In the genomic region with DNA sequence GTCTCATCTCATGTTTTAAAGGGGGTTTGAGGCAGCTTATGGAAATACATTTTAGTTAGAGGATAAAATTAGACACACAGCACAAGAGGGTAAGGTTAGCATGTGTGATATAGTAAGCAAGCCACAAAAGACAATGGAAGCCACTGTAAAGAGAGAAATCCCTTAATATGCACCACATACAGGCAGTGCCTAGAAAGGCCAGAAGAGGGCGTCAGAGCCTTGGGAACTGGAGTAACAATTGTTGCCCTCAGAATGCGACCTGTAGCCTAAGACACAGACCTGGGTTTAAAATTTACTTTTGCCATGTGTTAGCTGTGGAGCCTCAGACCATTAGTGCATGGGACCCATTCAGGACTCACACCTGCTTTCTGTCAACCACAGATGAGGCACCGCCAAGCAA, we compare ENCODE assay signal across 9 mouse cellular contexts. TPM values are rescaled to one million over a fixed set of nuclear protein-coding genes. Genes with fewer than 3 reads are reported as not detected.
DNase-seq lines count a peak whose midpoint lies in the region; ATAC-seq and TF ChIP-seq lines count a peak whose summit lies in the region.
"Had no signal": no experiment of that assay in that cellular context is flagged by ENCODE, and none has a peak within 500 bp of the region (broad histone marks: within the 10 kb centered on the region; RNA-seq: fewer than 3 reads in every experiment).

No protein-coding gene starts in this region.

- DNase-seq in heart, adult 2 months: no peak
- peak; percentile 33 for DNase-seq in right cerebral cortex, postnatal 4 days
- DNase-seq in right cerebral cortex, adult 18-20 months: no peak
- peak; percentile 59 for DNase-seq in embryo, embryonic 10.5 days (ENCODE audit: low spot score)
- DNase-seq in retina, embryonic 14.5 days (ENCODE audit: low spot score): peak; percentile 50
- DNase-seq in forebrain, embryonic 14.5 days (ENCODE audit: low spot score): no peak
- DNase-seq in frontal cortex, postnatal 10 days (ENCODE audit: low spot score in 2 of 2): no peak

- peak; percentile 52 for TF ChIP-seq CTCF in heart, adult 2 months (IDR thresholded peaks at IDR 0.05)

- no peak for TF ChIP-seq EP300 in heart, adult 2 months (IDR thresholded peaks at IDR 0.05; ENCODE audit: insufficient read depth, low read depth, low read length)

- no peaks in the 10 kb centered on the region for H3K27me3 ChIP-seq in heart, adult 2 months (ENCODE audit: control insufficient read depth, insufficient read depth, low read length)
- no peaks in the 10 kb centered on the region for H3K27me3 ChIP-seq in heart, embryonic 12.5 days (replicated peaks)
- H3K27me3 ChIP-seq in forebrain, embryonic 14.5 days (replicated peaks; ENCODE audit: control insufficient read depth, insufficient read depth, low read length): no peaks in the 10 kb centered on the region
- H3K27me3 ChIP-seq: stomach, embryonic 15.5 days had no signal

- no peak overlapping the region for H3K4me2 ChIP-seq in heart, embryonic 12.5 days
- no peak overlapping the region for H3K4me2 ChIP-seq in forebrain, embryonic 14.5 days (ENCODE audit: low read length)
- H3K4me2 ChIP-seq: stomach, embryonic 15.5 days had no signal

- H3K9me3 ChIP-seq in heart, embryonic 12.5 days (replicated peaks): no peaks in the 10 kb centered on the region
- H3K9me3 ChIP-seq in forebrain, embryonic 14.5 days (replicated peaks; ENCODE audit: control insufficient read depth, low read length): no peaks in the 10 kb centered on the region
- H3K9me3 ChIP-seq: stomach, embryonic 15.5 days had no signal

- intact Hi-C loops in heart, adult 2 months (cut with DNase I): no loop called here

- no peaks in the 10 kb centered on the region for H3K79me2 ChIP-seq in heart, adult 2 months (replicated peaks; ENCODE audit: control insufficient read depth, insufficient read depth, low read length)

- no peak overlapping the region for H3K9ac ChIP-seq in heart, adult 2 months (ENCODE audit: low read depth, low read length)
- H3K9ac ChIP-seq in heart, embryonic 12.5 days: no peak overlapping the region
- no peak overlapping the region for H3K9ac ChIP-seq in forebrain, embryonic 14.5 days (ENCODE audit: low read length)
- H3K9ac ChIP-seq: stomach, embryonic 15.5 days had no signal

- no peak overlapping the region for H3K27ac ChIP-seq in heart, adult 2 months
- H3K27ac ChIP-seq in heart, embryonic 12.5 days (ENCODE audit: poor library complexity, severe bottlenecking): no peak overlapping the region
- no peak overlapping the region for H3K27ac ChIP-seq in forebrain, embryonic 14.5 days (ENCODE audit: low read depth, low read length)
- H3K27ac ChIP-seq: stomach, embryonic 15.5 days had no signal

- no peaks in the 10 kb centered on the region for H3K4me1 ChIP-seq in heart, adult 2 months (ENCODE audit: control insufficient read depth, insufficient read depth, low read length)
- peaks cover 10% of the 10 kb centered on the region; the same call in 1 of the 2 replicates for H3K4me1 ChIP-seq in heart, embryonic 12.5 days (replicated peaks)
- no peaks in the 10 kb centered on the region for H3K4me1 ChIP-seq in forebrain, embryonic 14.5 days (ENCODE audit: control insufficient read depth, insufficient read depth, low read length)
- H3K4me1 ChIP-seq: stomach, embryonic 15.5 days had no signal

- no peaks in the 10 kb centered on the region for H3K36me3 ChIP-seq in heart, adult 2 months (ENCODE audit: control insufficient read depth, insufficient read depth, low read length)
- H3K36me3 ChIP-seq in heart, embryonic 12.5 days: no peaks in the 10 kb centered on the region
- no peaks in the 10 kb centered on the region for H3K36me3 ChIP-seq in forebrain, embryonic 14.5 days (ENCODE audit: control insufficient read depth, insufficient read depth, low read length)
- H3K36me3 ChIP-seq: stomach, embryonic 15.5 days had no signal

- TF ChIP-seq POLR2A in heart, adult 2 months (IDR thresholded peaks at IDR 0.05; ENCODE audit: insufficient read depth, low read depth, low read length): no peak

- ATAC-seq in heart, embryonic 12.5 days (ENCODE audit: insufficient number of reproducible peaks, low FRiP score): no peak
- no peak for ATAC-seq in forebrain, embryonic 14.5 days

- 45% methylated on average over 3 of the region's 3 CpGs for WGBS in heart, adult 2 months
- WGBS in heart, embryonic 12.5 days: 32% methylated on average over 3 of the region's 3 CpGs
- WGBS in forebrain, embryonic 14.5 days: 40% methylated on average over 3 of the region's 3 CpGs

- no peak overlapping the region for H3K4me3 ChIP-seq in heart, adult 2 months
- no peak overlapping the region for H3K4me3 ChIP-seq in heart, embryonic 12.5 days
- H3K4me3 ChIP-seq in forebrain, embryonic 14.5 days (ENCODE audit: low read depth, low read length): no peak overlapping the region
- H3K4me3 ChIP-seq: stomach, embryonic 15.5 days had no signal

RNA-seq across cellular contexts. Expression of a gene that starts 54.2 kb away (rescaled TPM):
- total RNA-seq in heart, adult 2 months (2021): 1 to 10 TPM; 3.6 to 3.8 TPM
- 1.9 and 2.3 TPM in 2 replicates for polyA plus RNA-seq in heart, adult 2 months (2012; rRNA removed)
- polyA plus RNA-seq in heart, embryonic 12.5 days (2016; fragmentation: Nextera tagmentation; extraction: Ambion mirVana): 14.0 and 18.0 TPM in 2 replicates
- polyA plus RNA-seq in forebrain, embryonic 14.5 days (2014; fragmentation: Nextera tagmentation; extraction: Ambion mirVana): 21.3 and 33.6 TPM in 2 replicates

Comparison
In these comparisons a context has a peak if more than half of its experiments do, and no peak if none do; other contexts are left out.
1. DNase-seq: peak in right cerebral cortex, postnatal 4 days (single experiment), embryo, embryonic 10.5 days (single experiment) and retina, embryonic 14.5 days (single experiment); none in heart, adult 2 months (0 of 2), right cerebral cortex, adult 18-20 months (single experiment), forebrain, embryonic 14.5 days (single experiment) and frontal cortex, postnatal 10 days (0 of 2).